Mouse (Mus musculus) forebrain, embryonic 10.5 days (tissue): ENCODE data around the gene Ajap1. TPM values are rescaled to one million over a fixed set of nuclear protein-coding genes. Genes with fewer than 3 reads are reported as not detected.

Experiments used
- DNase-seq: peaks from one replicate; pipeline ENCODE4 v3.0.0-alpha.2; 2017; ENCODE audit warnings: low spot score; ENCODE audit errors: extremely low spot score
- H3K27ac ChIP-seq: fragments of 300-500 bp; sonication (generic); 2 replicates; pipeline ENCODE4 v1.5.1; 2016; ENCODE audit warnings: mild to moderate bottlenecking
- H3K27me3 ChIP-seq: fragments of 300-500 bp; sonication (generic); 2 replicates; pipeline ENCODE4 v1.6.1; 2016; ENCODE audit warnings: mild to moderate bottlenecking; ENCODE audit not compliant: poor library complexity, severe bottlenecking
- H3K36me3 ChIP-seq: fragments of 300-500 bp; sonication (generic); replicated peaks from 2 replicates; pipeline ENCODE4 v1.6.1; 2016; ENCODE audit warnings: mild to moderate bottlenecking, moderate library complexity
- H3K4me1 ChIP-seq: fragments of 300-500 bp; sonication (generic); 2 replicates; pipeline ENCODE4 v1.6.1; 2016
- H3K4me3 ChIP-seq: fragments of 300-500 bp; sonication (generic); 2 replicates; pipeline ENCODE4 v1.5.1; 2016; ENCODE audit warnings: mild to moderate bottlenecking, moderate library complexity
- H3K9me3 ChIP-seq: fragments of 300-500 bp; sonication (generic); 2 replicates; pipeline ENCODE4 v1.6.1; 2016; ENCODE audit warnings: mild to moderate bottlenecking, moderate library complexity
- WGBS: fragments of 180-500 bp; shearing (Covaris S2); methylation state at CpG from one replicate; pipeline ENCODE4 v1.1.7; 2016; 5-methylcytosine and 5-hydroxymethylcytosine counted together
- polyA plus RNA-seq: library from polyadenylated mRNA; unstranded; fragments of >200 nt; fragmentation: Nextera tagmentation; extraction: Ambion mirVana; gene quantifications from 2 replicates; pipeline ENCODE4 v1.2.1, GENCODE M21; 2016

The Ajap1 gene
- polyA plus RNA-seq, 1 experiment from 2014 or later = 1.2 TPM

DNA sequence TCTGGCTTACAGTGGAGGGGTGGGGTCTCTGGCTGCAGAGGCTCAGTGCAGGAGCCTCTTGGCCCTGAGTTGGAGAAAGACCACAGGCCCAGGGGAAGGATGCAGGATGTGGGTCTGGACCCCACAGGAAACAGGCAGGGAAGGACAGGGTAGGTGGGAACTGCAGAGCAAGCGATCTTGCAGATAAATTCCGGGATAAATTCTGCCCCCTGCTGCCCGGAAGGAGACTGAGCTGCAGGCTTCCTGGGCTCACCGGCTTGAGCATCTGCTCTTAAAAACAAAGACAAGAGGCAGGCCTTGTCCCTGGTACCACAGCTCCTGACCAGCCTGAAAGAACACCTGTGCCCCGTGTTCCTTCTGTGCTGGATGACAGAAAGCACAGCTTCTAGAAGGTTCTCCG is 104.6 kb downstream of the Ajap1 start:
- peak; percentile 45 for DNase-seq
- Histone ChIP-seq H3K36me3 (peaks cover 3% of the 10 kb centered on the region; the same call in 1 of the 2 replicates), H3K9me3 (peaks cover 4% of the 10 kb centered on the region; the same call in 1 of the 2 replicates), H3K4me1 (peaks cover 18% of the 10 kb centered on the region), H3K27me3 (no peaks in the 10 kb centered on the region), H3K4me3 (no peak overlapping the region), H3K27ac (no peak overlapping the region)
- WGBS = 22% methylated on average over 6 of the region's 6 CpGs

DNA sequence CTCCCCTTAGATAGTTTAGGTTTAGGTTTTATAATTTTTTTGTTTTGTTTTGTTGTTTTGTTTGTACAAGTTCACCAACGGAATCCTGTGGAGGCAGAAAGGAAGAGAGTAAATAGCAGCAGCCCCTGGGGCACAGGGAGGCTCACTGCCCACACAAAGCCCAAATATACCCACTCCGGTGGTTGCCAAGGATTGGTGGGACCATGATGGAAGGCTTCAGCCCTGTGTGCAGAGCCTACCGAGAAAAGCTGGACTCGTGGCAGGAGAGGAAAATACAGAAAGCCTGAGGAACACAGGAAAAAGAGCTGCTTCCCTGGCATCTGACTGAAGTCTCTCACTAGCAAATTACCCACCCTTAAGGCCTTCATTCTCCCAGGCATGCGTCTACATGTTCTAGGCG is 108.4 kb downstream of the Ajap1 start:
- peaks cover 12% of the 10 kb centered on the region for H3K4me1 ChIP-seq
- H3K36me3 ChIP-seq = no peaks in the 10 kb centered on the region
- 87% methylated on average over 6 of the region's 6 CpGs for WGBS
- H3K9me3 ChIP-seq = no peaks in the 10 kb centered on the region
- H3K27ac ChIP-seq = no peak overlapping the region
- no peak for DNase-seq
- H3K27me3 ChIP-seq = no peaks in the 10 kb centered on the region
- H3K4me3 ChIP-seq = no peak overlapping the region

DNA sequence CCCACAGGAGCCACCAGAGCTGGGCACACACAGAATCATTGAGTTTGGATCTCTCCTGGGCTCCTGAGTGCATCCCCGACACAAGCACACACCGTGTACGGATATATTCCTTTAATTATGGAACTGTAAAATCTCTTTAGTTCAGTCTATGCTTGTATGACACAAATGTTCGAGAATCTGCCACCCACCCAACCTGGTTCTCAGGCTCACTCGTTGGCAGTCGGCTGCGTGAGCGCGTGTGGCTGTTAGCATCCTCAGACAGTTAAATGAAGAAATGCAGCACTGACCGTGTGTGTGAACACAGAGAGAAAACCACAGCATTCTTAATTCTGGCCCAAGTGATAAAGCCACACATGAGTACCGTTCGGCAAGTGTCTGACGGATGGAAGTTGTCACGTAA is 109.5 kb downstream of the Ajap1 start:
- 95% methylated on average over 14 of the region's 14 CpGs for WGBS

DNA sequence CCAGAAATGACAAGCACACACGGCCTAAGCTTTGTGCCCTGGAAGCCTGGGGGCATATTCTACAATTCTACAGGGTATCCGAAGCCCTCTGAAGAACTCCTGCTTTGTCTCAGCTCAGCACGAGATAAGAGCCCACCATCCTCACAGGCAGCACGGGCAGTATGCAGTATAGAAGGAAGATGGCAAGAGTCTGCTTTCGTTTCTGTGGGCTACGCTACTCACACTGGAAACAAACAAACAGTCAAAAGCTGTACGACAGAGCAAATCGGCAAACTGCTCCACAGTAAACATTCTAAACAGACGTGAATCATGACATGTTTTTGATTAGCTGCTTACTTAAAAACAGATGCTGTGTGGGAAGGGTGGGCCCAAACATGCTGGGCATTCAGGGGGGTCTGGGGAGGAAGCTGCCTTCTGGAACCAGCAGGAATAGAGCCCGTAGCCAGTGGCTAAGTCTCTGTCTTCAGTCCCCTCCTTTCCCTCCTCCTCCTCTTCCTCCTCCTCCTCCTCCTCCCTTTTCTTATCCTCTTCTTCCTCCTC is 113.9 kb downstream of the Ajap1 start:
- Histone ChIP-seq H3K4me3 (no peak overlapping the region), H3K27me3 (no peaks in the 10 kb centered on the region), H3K36me3 (no peaks in the 10 kb centered on the region), H3K9me3 (no peaks in the 10 kb centered on the region), H3K27ac (no peak overlapping the region), H3K4me1 (peaks cover 4% of the 10 kb centered on the region; the same call in 1 of the 2 replicates)
- 71% methylated on average over 10 of the region's 10 CpGs for WGBS
- no peak for DNase-seq

More for the DNA sequence above, 109.5 kb downstream of the Ajap1 start:
- H3K36me3 ChIP-seq = no peaks in the 10 kb centered on the region
- no peak overlapping the region for H3K4me3 ChIP-seq
- H3K9me3 ChIP-seq = no peaks in the 10 kb centered on the region
- H3K4me1 ChIP-seq = peaks cover 13% of the 10 kb centered on the region
- no peak for DNase-seq
- H3K27me3 ChIP-seq = no peaks in the 10 kb centered on the region
- H3K27ac ChIP-seq = no peak overlapping the region

DNA sequence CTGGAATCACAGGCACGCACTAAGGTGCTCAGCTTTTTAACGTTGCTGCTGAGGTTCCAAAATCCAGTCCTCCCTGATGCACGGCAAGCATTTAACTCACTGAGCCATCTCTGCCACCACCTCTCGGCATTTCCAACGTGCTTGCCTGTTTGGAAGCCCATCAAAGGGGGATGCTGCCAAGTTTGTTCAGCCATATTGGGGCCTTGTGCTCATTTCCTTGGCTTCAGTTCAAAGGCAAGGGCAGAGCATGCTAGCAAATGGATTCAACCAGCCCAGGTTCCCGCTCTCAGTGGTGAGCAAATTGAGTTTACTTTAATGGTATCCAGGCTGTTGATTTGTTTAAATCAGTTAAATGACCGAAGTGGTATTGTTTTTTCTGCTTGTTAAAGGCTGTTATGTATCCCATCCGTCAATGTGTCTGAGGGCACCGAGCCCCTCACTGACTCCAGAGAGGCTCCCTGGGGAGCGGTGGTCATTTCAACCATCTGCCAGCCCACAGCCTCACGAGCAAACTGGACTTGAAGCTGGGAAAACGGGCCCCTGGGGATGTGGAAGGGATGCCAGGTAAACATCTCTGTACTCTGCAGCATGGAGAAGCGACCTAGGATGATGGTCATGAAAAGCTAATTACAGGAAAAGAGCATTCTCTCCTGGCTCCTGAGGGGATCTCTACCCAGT is 121.6 kb downstream of the Ajap1 start:
- Histone ChIP-seq H3K4me1 (peaks cover 5% of the 10 kb centered on the region; the same call in 1 of the 2 replicates), H3K9me3 (no peaks in the 10 kb centered on the region), H3K27ac (no peak overlapping the region), H3K4me3 (no peak overlapping the region), H3K36me3 (no peaks in the 10 kb centered on the region), H3K27me3 (no peaks in the 10 kb centered on the region)
- no peak for DNase-seq
- 80% methylated on average over 13 of the region's 13 CpGs for WGBS

DNA sequence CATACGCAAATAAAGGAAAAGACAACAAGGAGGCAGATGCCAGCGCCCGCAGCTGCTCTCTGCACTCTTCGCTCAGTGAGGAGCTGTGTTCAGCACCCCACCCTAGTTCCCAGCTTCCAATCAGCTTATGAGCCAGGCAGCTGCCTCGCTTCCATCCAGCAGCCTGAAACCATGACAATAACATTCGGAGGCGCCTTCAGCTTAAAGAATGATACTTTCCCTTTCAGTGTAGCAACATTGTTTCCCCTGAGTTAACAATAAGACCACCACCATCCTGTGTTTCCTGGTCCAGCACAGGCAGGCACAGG is 124.4 kb downstream of the Ajap1 start:
- H3K9me3 ChIP-seq = no peaks in the 10 kb centered on the region
- no peak for DNase-seq
- no peaks in the 10 kb centered on the region for H3K27me3 ChIP-seq
- H3K36me3 ChIP-seq = no peaks in the 10 kb centered on the region
- peaks cover 5% of the 10 kb centered on the region; the same call in 1 of the 2 replicates for H3K4me1 ChIP-seq
- no peak overlapping the region for H3K27ac ChIP-seq
- H3K4me3 ChIP-seq = no peak overlapping the region
- 67% methylated on average over 7 of the region's 7 CpGs for WGBS

DNA sequence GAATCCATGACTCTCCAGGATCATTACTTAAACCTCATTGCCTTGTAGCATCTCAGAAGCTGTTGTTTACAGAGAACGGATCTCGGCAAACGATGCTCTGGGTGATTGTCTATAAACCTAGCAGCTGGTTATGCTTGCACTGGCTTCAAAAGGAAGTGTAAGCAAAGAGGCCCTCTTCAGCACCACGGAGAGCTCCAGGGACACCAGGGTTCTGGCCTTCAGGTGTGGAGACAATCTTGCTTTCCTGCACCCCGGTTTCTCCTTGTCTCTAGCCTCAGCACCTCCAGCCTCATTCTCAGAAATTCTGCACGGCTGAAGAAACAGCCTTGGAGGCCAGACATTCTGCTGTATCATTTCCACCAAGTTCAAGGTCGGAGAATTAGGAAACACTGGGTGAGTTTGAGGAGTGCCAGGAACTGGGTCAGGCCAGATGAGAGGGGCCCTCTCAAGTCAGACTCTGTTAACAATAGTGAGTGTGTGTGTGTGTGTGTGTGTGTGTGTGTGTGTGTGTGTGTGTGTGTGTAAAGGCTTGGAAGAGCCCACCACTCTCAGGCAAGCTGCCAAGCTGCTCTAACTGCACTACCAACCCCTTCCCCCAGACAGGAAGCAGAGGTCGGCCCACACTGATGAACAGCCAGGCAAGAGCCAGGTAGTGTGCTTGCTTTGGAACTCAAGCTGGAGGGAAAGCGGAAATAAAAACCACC is 124.9 kb downstream of the Ajap1 start:
- no peak overlapping the region for H3K27ac ChIP-seq
- DNase-seq = peak; percentile 55
- peaks cover 5% of the 10 kb centered on the region; the same call in 1 of the 2 replicates for H3K4me1 ChIP-seq
- WGBS = 57% methylated on average over 9 of the region's 9 CpGs
- H3K4me3 ChIP-seq = no peak overlapping the region
- no peaks in the 10 kb centered on the region for H3K27me3 ChIP-seq
- no peaks in the 10 kb centered on the region for H3K36me3 ChIP-seq
- no peaks in the 10 kb centered on the region for H3K9me3 ChIP-seq

DNA sequence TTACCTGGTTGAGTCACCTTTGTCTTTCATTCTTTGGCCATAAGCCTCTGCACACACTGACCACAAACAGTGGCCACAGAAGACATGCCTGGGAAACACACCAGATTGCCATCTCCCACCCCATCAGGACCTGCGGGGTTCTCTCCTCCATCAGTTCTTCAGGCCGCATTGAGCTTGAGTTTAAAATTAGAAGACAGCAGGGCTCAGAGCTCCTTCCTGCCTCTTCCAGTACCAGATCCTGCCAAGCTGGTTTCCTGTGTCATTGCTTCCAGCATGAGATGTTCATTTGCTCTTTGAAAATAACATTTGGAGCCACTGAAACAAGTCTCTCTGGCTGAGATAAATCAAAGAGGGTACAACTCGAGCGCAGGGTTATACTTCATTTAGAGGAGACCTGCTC is 126.4 kb downstream of the Ajap1 start:
- H3K36me3 ChIP-seq = no peaks in the 10 kb centered on the region
- DNase-seq = no peak
- H3K9me3 ChIP-seq = no peaks in the 10 kb centered on the region
- no peak overlapping the region for H3K27ac ChIP-seq
- no peaks in the 10 kb centered on the region for H3K27me3 ChIP-seq
- H3K4me1 ChIP-seq = peaks cover 5% of the 10 kb centered on the region; the same call in 1 of the 2 replicates
- WGBS = 92% methylated on average over 4 of the region's 4 CpGs
- H3K4me3 ChIP-seq = no peak overlapping the region

DNA sequence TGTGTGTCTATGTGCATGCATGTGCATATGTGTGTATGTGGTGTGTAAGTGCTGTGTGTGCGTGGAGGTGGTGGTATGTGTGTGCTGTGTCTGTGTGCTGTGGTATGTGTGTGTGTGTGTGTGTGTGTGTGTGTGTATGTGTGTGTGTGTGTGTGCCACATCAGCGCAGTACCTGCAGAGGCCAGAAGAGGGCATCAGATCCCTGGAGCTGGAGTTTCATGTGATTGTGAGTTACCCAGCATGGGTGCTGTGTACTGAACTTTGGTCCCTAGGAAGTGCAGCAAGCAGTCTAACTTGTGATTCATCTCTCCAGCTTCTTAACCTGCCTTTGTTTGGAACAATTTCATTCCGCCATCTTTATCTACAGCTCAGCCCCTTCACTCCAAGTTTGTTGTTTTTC is 137.6 kb downstream of the Ajap1 start:
- Histone ChIP-seq H3K4me3 (no peak overlapping the region), H3K27me3 (no peaks in the 10 kb centered on the region), H3K36me3 (no peaks in the 10 kb centered on the region), H3K27ac (no peak overlapping the region), H3K9me3 (peaks cover 4% of the 10 kb centered on the region; the same call in 1 of the 2 replicates), H3K4me1 (0 out of 2 replicates have a peak, but pooled peaks cover 3% of the 10 kb centered on the region)
- DNase-seq = no peak
- 94% methylated on average over 3 of the region's 3 CpGs for WGBS

DNA sequence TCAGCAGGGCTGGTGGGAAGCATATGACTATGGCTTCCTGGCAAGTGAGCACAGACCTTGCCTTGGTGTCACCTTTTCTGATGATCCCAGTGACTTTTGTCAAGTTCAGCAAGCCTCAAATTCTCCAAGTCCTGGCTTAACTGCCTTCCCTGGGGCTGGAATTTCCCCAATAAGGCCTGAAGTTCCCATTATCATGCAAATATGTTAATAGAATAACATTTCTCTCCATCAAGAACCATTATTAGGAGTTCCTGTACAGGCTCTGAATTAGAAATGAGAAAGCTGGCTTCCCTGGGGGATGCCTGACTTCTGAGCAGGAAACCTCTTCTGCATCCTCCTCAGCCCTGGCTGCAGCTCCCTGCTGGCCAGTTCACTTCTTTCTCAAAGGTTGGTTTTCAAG is 141.7 kb downstream of the Ajap1 start:
- DNase-seq = no peak
- peaks cover 4% of the 10 kb centered on the region; the same call in 1 of the 2 replicates for H3K9me3 ChIP-seq
- H3K4me1 ChIP-seq = 0 out of 2 replicates have a peak, but pooled peaks cover 3% of the 10 kb centered on the region
- no peak overlapping the region for H3K4me3 ChIP-seq
- no peak overlapping the region for H3K27ac ChIP-seq
- no peaks in the 10 kb centered on the region for H3K27me3 ChIP-seq
- H3K36me3 ChIP-seq = no peaks in the 10 kb centered on the region

DNA sequence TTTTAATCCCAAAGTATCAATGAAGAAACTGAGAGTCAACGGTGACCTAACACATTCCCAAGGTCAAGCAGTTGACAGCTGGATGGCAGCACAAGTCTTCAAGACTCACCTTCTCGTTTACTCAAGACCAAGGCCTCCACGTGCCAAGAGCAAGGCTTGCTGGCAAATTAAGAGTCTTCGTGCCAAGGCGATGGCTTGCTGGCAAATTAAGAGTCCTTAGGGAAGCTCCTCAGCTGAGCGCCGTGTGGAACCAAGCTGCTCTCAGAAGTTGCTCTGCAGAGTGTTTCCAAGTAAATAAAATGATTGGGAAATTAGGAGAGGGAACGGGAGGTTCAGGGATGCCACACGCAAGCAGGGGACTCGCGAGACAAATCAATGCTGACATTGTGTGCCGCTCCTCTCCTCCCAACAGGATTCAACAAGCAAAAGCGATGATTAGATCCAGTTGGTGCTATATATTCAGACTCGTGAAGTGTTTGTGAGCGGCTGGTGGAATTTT is 147.3 kb downstream of the Ajap1 start:
- H3K9me3 ChIP-seq = no peaks in the 10 kb centered on the region
- H3K27me3 ChIP-seq = no peaks in the 10 kb centered on the region
- H3K27ac ChIP-seq = no peak overlapping the region
- no peak overlapping the region for H3K4me3 ChIP-seq
- no peak for DNase-seq
- no peaks in the 10 kb centered on the region for H3K4me1 ChIP-seq
- H3K36me3 ChIP-seq = no peaks in the 10 kb centered on the region
- 88% methylated on average over 15 of the region's 15 CpGs for WGBS

DNA sequence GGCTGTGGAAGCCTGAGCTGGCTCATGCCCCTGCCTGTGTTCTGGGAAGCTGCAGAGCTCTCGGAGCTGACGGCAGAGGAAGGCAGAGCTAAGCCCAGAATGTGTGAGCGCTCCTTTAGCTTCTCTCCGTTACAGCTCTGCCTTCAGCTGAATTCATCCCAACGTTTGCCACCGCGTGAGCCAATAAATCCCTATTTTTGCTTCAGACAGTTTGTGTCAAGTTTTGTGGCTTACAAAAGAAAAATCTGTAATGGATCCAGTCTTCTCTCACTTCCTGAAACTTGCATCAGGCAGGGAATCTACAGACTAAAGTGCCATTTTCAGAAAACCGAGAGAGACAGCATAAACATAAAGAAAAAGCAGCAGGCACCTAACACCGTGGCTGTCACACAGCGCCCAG is 154.8 kb downstream of the Ajap1 start:
- Histone ChIP-seq H3K27ac (no peak overlapping the region), H3K4me3 (no peak overlapping the region), H3K36me3 (no peaks in the 10 kb centered on the region), H3K4me1 (peaks cover 19% of the 10 kb centered on the region), H3K9me3 (no peaks in the 10 kb centered on the region), H3K27me3 (no peaks in the 10 kb centered on the region)
- DNase-seq = no peak
- WGBS = 86% methylated on average over 10 of the region's 10 CpGs
